Mouse (Mus musculus): ENCODE data around the gene 1700017N19Rik.

Gene 1700017N19Rik

DNA sequence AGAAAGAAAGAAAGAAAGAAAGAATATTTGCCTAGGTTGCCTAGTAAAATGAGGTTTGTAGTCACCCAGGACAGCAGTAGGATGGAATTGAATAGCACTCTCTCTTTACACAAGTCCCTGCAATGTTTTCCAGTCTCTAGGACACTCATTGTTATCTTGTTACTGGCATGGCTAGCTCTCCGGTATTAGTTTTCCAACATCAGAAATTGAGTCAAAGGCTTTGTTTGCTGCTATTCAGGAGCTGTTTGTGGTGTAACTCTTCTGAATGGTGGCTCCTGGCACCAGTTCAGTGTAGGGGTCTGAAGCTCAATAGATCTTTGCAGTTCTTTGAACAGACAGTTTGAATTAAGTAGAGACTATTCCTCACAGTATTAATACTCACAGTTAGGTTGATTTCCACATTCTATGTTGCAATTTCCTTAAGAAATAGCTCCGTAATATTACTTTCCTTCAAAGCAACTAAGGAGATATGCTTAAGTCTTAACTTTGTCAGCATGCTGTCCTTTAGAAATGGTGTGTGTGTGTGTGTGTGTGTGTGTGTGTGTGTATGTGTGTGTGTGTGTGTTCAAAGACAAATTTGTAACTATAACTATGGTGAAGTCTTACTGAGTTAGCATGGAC is 71.8 kb downstream of the 1700017N19Rik start:
- DNase-seq (ENCODE audit: inconsistent age in 2 of 2, low spot score in 1 of 2): no peak
